Mouse (Mus musculus): ENCODE results near the gene Pcsk1n.

- TF ChIP-seq CTCF (IDR thresholded peaks at IDR 0.05; ENCODE audit: extremely low read depth, insufficient read depth, insufficient read length, insufficient replicate concordance) (no peak), POLR2A (IDR thresholded peaks at IDR 0.05; ENCODE audit: low read depth, low read length) (no peak)
Observed at GRCm38 (mm10) chrX:7919601-7920383, at the start of gene Pcsk1n.

All from spleen, adult 2 months (tissue).